Mouse (Mus musculus) embryonic fibroblast, embryonic 13.5 days (primary cell): ENCODE measurements around the gene Ipo8. TPM values are rescaled to one million over a fixed set of nuclear protein-coding genes. Genes with fewer than 3 reads are reported as not detected.

Experiments
- H3K27ac ChIP-seq: 2 replicates; pipeline ENCODE4 v1.5.1; 2012; ENCODE audit warnings: low read length, control low read depth, inconsistent platforms; ENCODE audit not compliant: insufficient read depth
- H3K4me1 ChIP-seq: 2 replicates; pipeline ENCODE4 v1.6.1; 2011; ENCODE audit warnings: low read length; ENCODE audit not compliant: control insufficient read depth, insufficient read depth
- H3K4me3 ChIP-seq: 2 replicates; pipeline ENCODE4 v1.5.1; 2011; ENCODE audit warnings: mild to moderate bottlenecking, control low read depth, low read length; ENCODE audit not compliant: insufficient read depth
- CTCF ChIP-seq: IDR thresholded peaks from 2 replicates; pipeline ENCODE4 v1.5.1; 2011; ENCODE audit warnings: mild to moderate bottlenecking, control low read depth, low read length, moderate library complexity, borderline replicate concordance; ENCODE audit not compliant: insufficient read depth
- POLR2A ChIP-seq: IDR thresholded peaks from 2 replicates; pipeline ENCODE4 v1.6.1; 2011; ENCODE audit warnings: low read depth, mild to moderate bottlenecking, control low read depth, low read length, moderate library complexity
- polyA plus RNA-seq: library from polyadenylated mRNA; stranded (reverse); fragments of >200 nt; gene quantifications from 2 replicates; pipeline ENCODE4 v1.2.4, GENCODE M21; 2011; ENCODE audit warnings: low read depth; ENCODE audit not compliant: missing spikeins, insufficient read length

The Ipo8 gene
- polyA plus RNA-seq, result 37.1 and 46.4 TPM in 2 replicates

- Histone ChIP-seq H3K4me3 (peak within 1 kb of the TSS; percentile 96), H3K27ac (no peak within 1 kb of the TSS), H3K4me1 (no peaks in the 10 kb centered on the region)
- TF ChIP-seq POLR2A (peak; percentile 81), CTCF (no peak)
Observed at GRCm38 (mm10) chr6:148830748-148831727, at the start of gene Ipo8. TSS of gene Ipo8 (minus strand) at chr6:148831467.

GRCm38 (mm10) chr6:148873911-148874310, 42.6 kb upstream of the Ipo8 start:
- Histone ChIP-seq H3K4me1 (no peaks in the 10 kb centered on the region), H3K4me3 (no peak overlapping the region), H3K27ac (no peak overlapping the region)
- TF ChIP-seq CTCF (no peak), POLR2A (no peak)

GRCm38 (mm10) chr6:148845629-148846028, 14.4 kb upstream of the Ipo8 start:
- Histone ChIP-seq H3K27ac (no peak overlapping the region), H3K4me3 (no peak overlapping the region), H3K4me1 (no peaks in the 10 kb centered on the region)
- no peak for TF ChIP-seq POLR2A
- no peak for TF ChIP-seq CTCF

- Histone ChIP-seq H3K27ac (no peak overlapping the region), H3K4me3 (no peak overlapping the region), H3K4me1 (no peaks in the 10 kb centered on the region)
- TF ChIP-seq CTCF, result no peak
- TF ChIP-seq POLR2A, result no peak
Observed at GRCm38 (mm10) chr6:148841760-148842159, 10.5 kb upstream of the Ipo8 start.

GRCm38 (mm10) chr6:148838460-148838859, 7.2 kb upstream of the Ipo8 start:
- no peak overlapping the region for H3K27ac ChIP-seq
- no peak overlapping the region for H3K4me3 ChIP-seq
- no peaks in the 10 kb centered on the region for H3K4me1 ChIP-seq
- no peak for TF ChIP-seq POLR2A
- TF ChIP-seq CTCF, result no peak

- TF ChIP-seq CTCF (no peak), POLR2A (no peak)
- Histone ChIP-seq H3K4me1 (no peaks in the 10 kb centered on the region), H3K4me3 (peak overlapping the region; percentile 96), H3K27ac (no peak overlapping the region)
Observed at GRCm38 (mm10) chr6:148831728-148832121, 458 bp upstream of the Ipo8 start.

- Histone ChIP-seq H3K4me3 (peak overlapping the region; percentile 96), H3K27ac (no peak overlapping the region), H3K4me1 (no peaks in the 10 kb centered on the region)
- TF ChIP-seq POLR2A (no peak), CTCF (no peak)
Observed at GRCm38 (mm10) chr6:148830355-148830747, 916 bp downstream of the Ipo8 start.

GRCm38 (mm10) chr6:148826119-148826518, 5.1 kb downstream of the Ipo8 start:
- TF ChIP-seq POLR2A (no peak), CTCF (no peak)
- Histone ChIP-seq H3K4me3 (no peak overlapping the region), H3K27ac (no peak overlapping the region), H3K4me1 (no peaks in the 10 kb centered on the region)

GRCm38 (mm10) chr6:148818624-148819343, 12.5 kb downstream of the Ipo8 start:
- no peaks in the 10 kb centered on the region for H3K4me1 ChIP-seq
- H3K27ac ChIP-seq, result no peak overlapping the region
- TF ChIP-seq POLR2A, result no peak
- TF ChIP-seq CTCF, result no peak
- no peak overlapping the region for H3K4me3 ChIP-seq

- H3K4me1 ChIP-seq, result no peaks in the 10 kb centered on the region
- TF ChIP-seq CTCF (no peak), POLR2A (no peak)
- no peak overlapping the region for H3K4me3 ChIP-seq
- no peak overlapping the region for H3K27ac ChIP-seq
Observed at GRCm38 (mm10) chr6:148816751-148817150, 14.5 kb downstream of the Ipo8 start.
